Mouse (Mus musculus) brown adipose tissue, adult 24 weeks (tissue): ENCODE results near the gene Ptgds. TPM values are rescaled to one million over a fixed set of nuclear protein-coding genes. Genes with fewer than 3 reads are reported as not detected.
A peak's percentile ranks its signal among the peaks of the same experiment; 100 is the strongest.

Experiments used
- H3K27ac ChIP-seq: fragments of 200-500 bp; replicated peaks from 2 replicates; pipeline ENCODE4 v1.5.1; 2012; ENCODE audit warnings: low read depth, mild to moderate bottlenecking, low read length
- H3K4me1 ChIP-seq: fragments of 200-500 bp; 2 replicates; pipeline ENCODE4 v1.6.1; 2012; ENCODE audit warnings: low read length, mixed read lengths; ENCODE audit not compliant: control insufficient read depth, insufficient read depth, insufficient read length
- H3K4me3 ChIP-seq: fragments of 200-500 bp; 2 replicates; pipeline ENCODE4 v1.5.1; 2012; ENCODE audit warnings: low read depth, mild to moderate bottlenecking, low read length, moderate library complexity; ENCODE audit not compliant: insufficient read depth
- polyA plus RNA-seq: library from polyadenylated mRNA; stranded (reverse); fragments of >200 nt; gene quantifications from 2 replicates; pipeline ENCODE4 v1.2.4, GENCODE M21; 2012; ENCODE audit not compliant: missing spikeins, insufficient read depth, insufficient read length

The Ptgds gene
- polyA plus RNA-seq, 1 experiment, result 46.8 TPM

DNA sequence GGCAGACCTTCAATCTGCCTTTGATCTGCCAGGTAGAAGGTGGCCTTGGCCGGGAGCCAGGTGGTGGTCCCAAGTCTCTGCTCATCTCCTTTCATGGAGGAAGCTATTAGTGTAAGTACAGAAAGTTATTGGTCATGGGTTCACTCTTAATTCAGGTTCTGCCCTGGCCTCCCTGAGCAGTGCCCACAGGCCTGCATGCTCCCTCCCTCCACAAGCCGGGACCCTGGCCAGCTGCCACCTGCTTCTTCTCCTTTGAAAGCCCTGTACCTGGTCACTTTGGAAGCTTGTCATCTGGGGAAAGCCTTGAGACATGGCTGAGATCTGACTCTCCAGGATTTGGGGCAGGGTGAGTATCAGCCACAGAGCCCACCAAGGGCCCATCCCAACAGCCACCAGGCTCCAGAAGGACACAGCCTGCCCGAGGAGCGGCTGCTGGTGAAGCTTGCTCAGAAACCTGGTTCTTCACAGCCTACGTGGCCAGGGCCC, 23.7 kb upstream of the Ptgds start, which contains the start of gene Lcn12:
TSS of gene Lcn12 (minus strand) at position 436 of the 486 bp plus-strand sequence.
- Histone ChIP-seq H3K4me3 (no peak within 1 kb of the TSS), H3K4me1 (no peaks in the 10 kb centered on the region), H3K27ac (no peak within 1 kb of the TSS)

DNA sequence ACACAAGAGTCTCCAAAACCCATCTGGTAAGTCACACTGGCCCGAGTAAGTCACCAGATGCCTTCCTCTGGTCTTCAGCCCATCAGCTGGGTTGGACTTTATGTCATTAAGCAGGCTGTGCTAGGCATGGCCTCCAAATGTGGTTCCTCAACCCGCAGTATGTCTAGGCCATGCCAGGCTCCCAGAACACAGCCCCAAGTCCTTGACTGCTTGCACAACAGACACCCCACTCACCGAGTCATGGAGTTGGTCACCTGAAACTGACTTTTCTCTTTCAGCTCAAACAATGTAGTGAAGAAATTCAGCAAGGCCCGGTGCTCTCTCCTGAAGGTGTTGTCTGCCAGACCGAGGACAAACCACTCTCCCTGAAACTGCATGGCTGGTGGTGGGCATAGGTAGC, 23.1 kb upstream of the Ptgds start:
- Histone ChIP-seq H3K4me3 (no peak overlapping the region), H3K4me1 (no peaks in the 10 kb centered on the region), H3K27ac (no peak overlapping the region)

DNA sequence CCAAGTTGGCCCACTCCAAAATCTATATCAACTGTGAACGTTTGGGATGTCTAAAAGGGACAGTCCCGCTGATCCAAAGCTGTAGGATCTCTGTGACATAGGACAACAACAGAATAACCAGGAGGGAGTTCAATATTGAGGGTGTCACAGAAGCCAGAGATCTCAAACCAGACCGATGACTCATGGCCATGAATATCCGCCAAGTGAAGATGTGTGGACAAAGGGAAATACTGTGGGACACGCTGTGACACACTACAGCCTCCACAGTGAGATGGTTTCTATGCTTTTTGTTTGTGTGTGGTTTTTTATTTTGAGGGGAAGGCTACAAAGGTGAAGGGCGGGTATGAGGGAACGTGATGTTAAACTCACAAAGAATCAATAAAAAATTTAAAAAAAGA, 18.8 kb upstream of the Ptgds start:
- no peak overlapping the region for H3K27ac ChIP-seq
- H3K4me1 ChIP-seq, result peaks cover 2% of the 10 kb centered on the region; the same call in 1 of the 2 replicates

DNA sequence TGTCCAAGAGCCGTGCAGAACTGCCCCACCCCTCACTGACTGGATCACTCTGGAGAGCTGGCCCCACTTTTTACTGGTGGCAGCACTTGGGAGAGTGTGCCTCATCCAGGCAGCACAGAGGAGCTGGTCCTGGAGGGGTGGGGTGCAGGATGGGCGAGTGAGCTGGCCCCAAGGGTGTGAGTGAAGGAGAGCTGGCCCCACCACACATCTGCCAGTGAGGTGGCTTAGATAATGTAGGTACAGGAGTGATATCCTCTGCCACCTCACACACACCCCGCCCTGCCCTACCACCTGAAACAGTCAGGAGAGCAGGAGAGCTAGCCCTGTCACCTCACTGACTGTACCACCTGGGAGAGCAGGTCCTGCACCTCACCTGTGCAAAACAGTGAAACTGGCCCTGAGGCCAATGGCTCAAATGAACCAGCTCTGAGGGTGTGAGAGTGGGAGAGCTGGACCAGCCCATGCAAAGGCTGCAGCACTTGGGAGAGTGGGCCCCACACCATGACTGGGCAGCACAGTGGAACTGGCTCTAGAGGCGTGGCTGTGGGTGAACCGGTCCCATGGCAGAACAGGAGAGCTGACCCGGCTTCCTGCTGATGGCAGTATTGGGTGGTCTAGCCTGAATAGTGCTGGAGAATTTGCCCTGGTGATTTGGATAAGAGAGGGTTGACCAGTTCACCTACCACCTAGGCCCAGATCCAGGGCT, 18.3 kb upstream of the Ptgds start:
- Histone ChIP-seq H3K27ac (no peak overlapping the region), H3K4me1 (peaks cover 2% of the 10 kb centered on the region; the same call in 1 of the 2 replicates), H3K4me3 (no peak overlapping the region)

More for the DNA sequence above, 18.8 kb upstream of the Ptgds start:
- H3K4me3 ChIP-seq, result no peak overlapping the region

DNA sequence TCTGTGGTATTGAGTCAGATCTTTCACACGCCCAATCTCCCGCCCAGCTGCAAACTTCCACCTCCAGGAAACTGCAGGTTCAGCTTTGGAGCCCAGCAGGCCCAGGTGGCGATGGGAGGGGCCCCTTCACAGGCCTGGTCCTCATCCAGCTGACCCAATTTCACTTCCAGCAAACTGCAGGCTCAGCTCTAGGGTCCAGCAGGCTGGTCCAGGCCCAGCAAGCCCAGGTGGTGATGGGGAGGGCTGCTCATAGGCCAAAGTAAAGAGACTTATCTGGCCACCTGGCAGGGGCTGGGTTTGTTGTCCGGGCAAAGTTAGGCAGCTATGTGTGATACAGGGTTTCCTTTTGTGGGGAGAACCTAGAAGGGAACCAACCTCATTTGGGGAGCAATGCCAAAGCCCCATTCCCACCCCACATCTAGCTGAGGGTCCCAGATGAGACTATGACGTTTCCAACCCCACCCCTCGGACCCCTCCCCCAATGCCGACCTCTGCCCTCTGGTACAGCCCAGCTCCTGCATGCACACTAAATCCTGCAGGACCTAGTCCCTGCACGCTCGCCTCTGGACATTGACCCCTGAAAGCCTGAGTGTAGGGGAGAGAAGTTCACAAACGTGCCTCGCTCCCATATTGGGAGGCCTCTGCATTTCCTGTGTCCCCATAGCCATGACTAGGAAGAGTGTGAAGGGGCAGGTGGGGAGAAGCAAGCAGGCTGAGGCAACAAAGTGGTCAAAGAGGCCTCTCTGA, 15.2 kb upstream of the Ptgds start:
- H3K4me3 ChIP-seq, result no peak overlapping the region
- no peak overlapping the region for H3K27ac ChIP-seq
- H3K4me1 ChIP-seq, result peaks cover 2% of the 10 kb centered on the region; the same call in 1 of the 2 replicates

DNA sequence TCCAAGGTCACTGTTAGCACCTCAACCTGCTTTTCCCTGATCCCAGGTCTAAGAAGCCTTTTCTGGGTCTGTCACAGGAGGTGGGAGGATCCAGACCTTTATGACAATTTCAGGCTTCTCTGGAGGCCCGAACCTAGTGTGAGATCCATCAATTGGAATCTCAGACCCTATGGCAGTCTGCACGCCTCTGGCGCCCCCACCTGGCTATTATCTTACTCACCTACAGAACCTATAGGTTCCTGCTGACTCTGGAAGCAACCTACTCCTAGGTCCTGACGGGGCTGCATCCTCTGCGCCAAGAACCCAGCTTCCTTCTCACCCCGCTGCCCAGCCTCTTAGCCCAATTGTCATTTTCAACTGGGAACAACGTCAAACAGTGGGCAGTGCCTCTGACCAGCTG, 13.1 kb upstream of the Ptgds start:
- peaks cover 7% of the 10 kb centered on the region for H3K4me1 ChIP-seq
- H3K27ac ChIP-seq, result no peak overlapping the region
- no peak overlapping the region for H3K4me3 ChIP-seq

DNA sequence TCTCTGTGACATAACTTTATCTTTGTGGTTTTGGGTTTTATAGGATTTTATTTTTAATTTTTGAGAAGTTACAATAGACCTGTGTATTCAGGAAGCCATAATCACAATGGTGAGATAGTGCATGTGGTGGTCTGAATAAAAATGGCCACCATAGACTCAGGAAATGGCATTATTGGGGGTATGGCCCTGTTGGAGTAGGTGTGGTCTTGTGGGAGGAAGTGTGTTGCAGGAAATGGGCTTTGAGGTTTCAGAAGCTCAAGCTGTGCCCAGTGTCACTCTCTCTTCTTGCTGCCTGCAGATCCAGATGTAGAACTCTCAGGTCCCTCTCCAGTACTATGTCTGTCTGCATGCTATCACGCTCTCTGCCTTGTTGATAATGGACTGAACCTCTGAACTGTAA, 10.7 kb upstream of the Ptgds start:
- H3K4me3 ChIP-seq, result no peak overlapping the region
- peaks cover 7% of the 10 kb centered on the region for H3K4me1 ChIP-seq
- H3K27ac ChIP-seq, result no peak overlapping the region

DNA sequence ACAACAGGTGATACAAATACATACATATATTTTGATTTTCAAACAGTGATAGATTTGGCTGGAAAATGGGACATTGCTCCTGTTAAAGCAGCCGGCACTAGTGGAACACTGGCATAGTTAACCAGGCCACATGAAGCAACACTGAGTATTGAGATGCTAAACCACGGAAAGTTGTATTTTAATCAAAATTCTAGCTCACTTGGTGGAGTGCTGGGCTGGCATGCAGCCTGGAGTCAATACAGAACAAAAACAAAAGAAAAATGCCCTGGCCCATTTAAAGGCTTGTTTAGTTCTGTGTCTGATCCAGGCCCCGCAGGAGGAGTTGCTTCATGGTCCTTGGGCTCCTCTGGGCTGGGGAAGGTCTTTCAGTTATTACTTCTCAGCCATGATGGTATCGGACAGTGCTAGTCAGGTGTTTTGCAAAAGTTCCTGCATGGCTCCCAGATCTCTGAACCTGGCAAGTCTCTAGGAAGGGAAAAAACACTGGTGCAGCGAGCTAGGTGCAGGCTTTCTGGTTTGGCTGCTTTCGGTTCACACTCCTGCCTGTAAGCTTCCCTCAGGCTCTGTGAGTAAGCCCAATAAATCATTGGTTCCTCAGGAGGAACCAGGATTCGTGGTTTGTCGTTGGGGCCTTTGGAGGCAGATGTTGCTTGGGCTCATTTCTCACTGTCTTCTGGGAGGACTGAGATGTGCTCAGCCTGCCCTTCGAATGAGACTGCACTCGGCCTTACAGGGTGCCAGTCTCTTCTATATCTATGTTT, 9.9 kb upstream of the Ptgds start:
- no peak overlapping the region for H3K27ac ChIP-seq
- H3K4me3 ChIP-seq, result no peak overlapping the region
- H3K4me1 ChIP-seq, result peaks cover 7% of the 10 kb centered on the region

DNA sequence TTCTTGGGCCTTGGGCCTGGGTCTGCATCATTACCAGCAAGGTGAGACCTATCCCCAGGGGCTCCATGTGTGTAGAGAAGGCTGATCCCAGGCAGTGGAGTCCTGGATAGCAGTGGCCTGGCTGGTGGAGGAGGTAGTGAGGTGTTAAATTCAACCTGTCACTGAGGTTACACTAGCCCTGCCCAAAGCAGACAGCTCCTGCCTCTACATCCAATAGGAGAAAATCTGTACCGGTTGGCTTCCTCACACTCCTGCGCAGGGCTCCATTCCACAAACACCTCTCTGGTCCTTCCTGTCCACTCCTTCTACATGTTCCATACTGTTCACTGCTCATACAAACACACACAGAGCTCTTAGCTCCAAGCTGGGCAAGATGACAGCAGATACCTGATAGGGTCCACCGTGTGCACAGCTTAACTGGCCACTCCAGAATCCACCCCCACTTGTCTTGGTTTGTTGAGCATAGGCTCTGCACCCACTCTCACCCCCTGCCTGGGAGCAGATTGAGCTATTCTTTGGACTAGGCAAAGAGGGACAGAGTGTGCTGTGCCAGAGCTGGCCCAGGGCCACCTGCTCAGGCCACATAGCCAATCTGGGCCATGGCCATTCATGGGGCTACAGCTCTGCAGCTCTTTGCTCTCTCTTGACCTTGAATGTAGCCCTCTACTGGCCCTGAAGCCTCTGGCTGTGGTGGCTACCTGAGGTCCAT, 8.3 kb upstream of the Ptgds start:
- Histone ChIP-seq H3K4me1 (peaks cover 17% of the 10 kb centered on the region), H3K4me3 (no peak overlapping the region), H3K27ac (peak overlapping the region; percentile 33)

DNA sequence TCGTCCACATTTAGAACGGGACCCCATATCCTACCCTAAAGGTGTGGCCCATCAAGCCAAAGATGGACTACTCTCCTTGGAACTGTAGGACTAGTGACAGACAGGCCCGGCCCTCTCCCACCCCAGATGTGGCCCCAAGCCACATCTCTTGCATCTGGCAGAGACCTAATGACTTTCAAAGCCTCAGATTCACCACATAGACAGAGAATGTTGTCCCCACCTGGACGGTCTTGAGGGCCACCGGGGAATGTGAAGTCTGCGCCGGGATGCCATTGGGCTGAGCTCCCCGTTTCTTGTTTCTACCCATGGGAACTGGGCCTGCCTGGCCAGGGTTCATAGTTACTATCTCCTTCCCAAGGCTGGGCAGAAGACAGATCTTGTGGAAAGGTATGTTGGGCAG, 7.7 kb upstream of the Ptgds start:
- H3K27ac ChIP-seq, result no peak overlapping the region
- no peak overlapping the region for H3K4me3 ChIP-seq
- peaks cover 17% of the 10 kb centered on the region for H3K4me1 ChIP-seq

DNA sequence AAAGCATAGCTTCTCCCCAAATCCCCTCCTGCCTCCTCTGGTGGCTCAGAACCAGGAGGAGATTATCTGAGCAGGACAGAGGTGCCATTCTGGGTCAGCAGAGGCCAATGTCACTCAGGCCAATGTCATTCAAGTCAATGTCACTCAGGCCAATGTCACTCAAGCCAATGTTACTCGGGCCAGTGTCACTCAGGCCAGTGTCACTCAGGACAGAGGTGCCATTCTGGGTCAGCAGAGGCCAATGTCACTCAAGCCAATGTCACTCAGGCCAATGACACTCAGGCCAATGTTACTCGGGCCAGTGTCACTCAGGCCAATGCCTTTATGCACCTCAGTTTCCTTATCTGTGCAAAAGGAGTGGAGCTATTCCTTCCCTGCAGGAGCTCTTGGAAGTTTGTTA, 2.7 kb upstream of the Ptgds start:
- Histone ChIP-seq H3K4me3 (no peak overlapping the region), H3K4me1 (peaks cover 16% of the 10 kb centered on the region), H3K27ac (peak overlapping the region; percentile 100)

DNA sequence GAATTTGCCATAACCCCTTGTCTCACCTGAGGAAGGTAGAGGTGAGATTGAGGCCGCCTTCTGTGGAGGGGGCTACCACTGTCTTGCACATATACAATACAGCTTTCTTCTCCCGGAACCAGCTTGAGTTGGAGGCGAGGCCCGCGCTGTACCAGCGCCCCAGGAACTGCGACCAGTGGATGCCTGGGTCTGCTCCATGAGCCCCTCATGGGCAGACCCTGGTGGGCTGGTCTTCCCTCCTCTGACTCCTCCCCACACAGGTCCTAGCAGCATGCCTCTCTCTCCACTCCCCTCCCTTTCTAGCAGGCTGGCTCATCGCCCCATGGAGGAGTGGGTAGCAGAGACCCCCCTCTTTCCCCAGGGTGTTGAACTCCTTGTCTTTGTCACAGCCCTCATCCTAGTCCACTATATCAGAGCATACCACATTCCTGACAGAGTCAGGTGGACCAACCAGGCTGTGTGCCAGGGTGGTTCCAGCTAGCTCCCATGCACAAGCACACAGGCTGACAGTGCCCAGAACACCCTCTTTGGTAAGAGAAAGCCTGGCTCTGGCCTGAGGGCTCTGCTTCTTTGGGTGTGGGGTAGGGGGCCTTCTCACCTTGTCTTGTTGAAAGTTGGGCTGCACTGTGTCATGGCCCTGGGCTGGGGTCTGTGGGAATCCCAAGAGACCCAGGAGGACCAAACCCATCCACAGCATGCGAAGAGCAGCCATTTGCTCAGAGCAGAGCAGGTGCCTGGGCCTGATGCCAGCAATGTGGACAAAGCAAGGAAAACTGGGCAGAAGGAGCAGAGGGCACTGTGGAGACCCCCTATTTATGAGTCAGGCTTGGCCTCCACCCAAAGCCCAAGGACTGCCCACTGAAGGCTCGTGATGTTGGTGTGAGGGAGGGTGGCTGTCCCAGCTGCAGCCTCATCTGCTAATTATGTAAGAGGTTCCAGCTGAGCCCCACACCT, 607 bp downstream of the Ptgds start:
- Histone ChIP-seq H3K27ac (no peak overlapping the region), H3K4me3 (no peak overlapping the region), H3K4me1 (peaks cover 28% of the 10 kb centered on the region)

DNA sequence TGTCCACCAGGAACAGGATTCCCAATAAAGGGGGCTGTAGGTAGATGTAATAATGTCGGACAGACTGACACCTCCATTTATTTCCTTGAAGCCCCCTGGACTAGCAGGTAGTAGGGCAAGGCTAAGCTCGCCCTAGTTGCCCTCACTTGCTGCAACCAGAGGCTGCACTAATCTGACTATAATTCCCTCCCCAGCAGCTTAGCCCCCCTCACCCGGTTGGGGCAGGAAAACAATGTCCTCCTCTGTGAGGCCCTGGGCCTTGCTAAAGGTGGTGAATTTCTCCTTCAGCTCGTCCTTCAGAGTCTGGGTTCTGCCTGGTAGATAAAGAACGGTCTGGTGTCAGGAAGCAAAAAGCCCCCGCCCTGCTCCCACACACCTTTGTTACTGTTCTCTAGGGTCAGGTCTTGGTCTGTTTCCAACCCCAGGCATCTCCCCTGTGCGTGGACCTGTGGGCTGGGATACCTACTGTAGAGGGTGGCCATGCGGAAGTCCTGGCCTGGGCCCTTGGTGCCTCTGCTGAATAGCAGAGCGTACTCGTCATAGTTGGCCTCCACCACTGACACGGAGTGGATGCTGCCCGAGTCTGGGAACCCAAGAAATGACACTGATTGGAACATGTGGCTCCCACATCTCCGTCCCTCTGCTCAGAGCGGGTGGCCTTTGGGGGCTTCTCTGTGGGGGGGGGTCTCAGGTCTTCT, 2.1 kb downstream of the Ptgds start:
- peaks cover 18% of the 10 kb centered on the region for H3K4me1 ChIP-seq
- no peak overlapping the region for H3K4me3 ChIP-seq
- no peak overlapping the region for H3K27ac ChIP-seq
